15 mouse cellular contexts compared by ENCODE assay signal in the genomic region with DNA sequence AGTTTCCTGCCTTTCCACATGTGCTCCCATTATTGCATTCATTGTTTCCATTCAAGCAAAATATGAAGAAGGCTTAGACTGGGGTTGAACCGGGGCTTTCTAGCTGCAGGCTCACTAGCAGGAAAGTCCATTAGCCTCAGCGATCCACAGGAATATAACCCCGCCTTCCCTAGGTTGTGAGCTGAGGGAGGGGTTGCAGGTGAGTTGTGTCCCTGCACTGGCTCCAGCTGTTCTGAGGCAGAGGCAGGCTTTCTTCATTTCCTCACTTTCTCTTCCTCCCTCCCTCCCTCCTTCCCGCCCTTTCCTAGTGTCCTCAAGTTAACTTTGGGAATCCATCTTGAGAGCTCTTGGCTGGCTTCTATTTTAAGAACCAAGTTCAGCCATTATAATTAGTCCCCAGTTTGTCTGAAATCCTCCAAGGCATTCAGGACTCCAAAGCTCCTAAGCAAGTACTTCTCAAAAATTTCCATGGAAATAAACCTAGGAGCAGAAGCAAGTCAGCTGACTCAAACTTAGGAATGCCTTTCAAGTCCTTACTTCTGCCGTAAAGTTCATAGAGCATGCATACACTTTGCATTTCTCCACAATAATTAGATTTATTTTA.
A peak's percentile ranks its signal among the peaks of the same experiment; 100 is the strongest.
DNase-seq lines count a peak whose midpoint lies in the region; ATAC-seq lines count a peak whose summit lies in the region.
"Had no signal": no experiment of that assay in that cellular context is flagged by ENCODE, and none has a peak within 500 bp of the region (broad histone marks: within the 10 kb centered on the region; RNA-seq: fewer than 3 reads in every experiment).

No protein-coding gene starts in this region.

- no peak overlapping the region for H3K9ac ChIP-seq in heart, embryonic 11.5 days (ENCODE audit: low read depth, low read length)
- no peak overlapping the region for H3K9ac ChIP-seq in hindbrain, embryonic 12.5 days
- no peak overlapping the region for H3K9ac ChIP-seq in midbrain, embryonic 16.5 days (ENCODE audit: low read depth, low read length)
- H3K9ac ChIP-seq: embryonic facial prominence, embryonic 12.5 days; limb, embryonic 15.5 days had no signal

- no peak for DNase-seq in heart, embryonic 10.5 days (ENCODE audit: low spot score)
- DNase-seq in embryonic facial prominence, embryonic 10.5 days (ENCODE audit: low spot score): no peak
- DNase-seq in right cerebral cortex, postnatal 36 days (ENCODE audit: low spot score in 2 of 2): no peak
- no peak for DNase-seq in kidney, adult 11 months
- DNase-seq in natural killer cell, adult 2 months (ENCODE audit: low spot score in 2 of 2): no peak
- DNase-seq: adrenal gland, adult 8-10 months; cerebellum, adult 11 months; layer of hippocampus, adult 9-11 months; lung, postnatal 4 days had no signal

- H3K9me3 ChIP-seq in heart, embryonic 10.5 days: no peaks in the 10 kb centered on the region
- no peaks in the 10 kb centered on the region for H3K9me3 ChIP-seq in heart, embryonic 11.5 days (replicated peaks; ENCODE audit: control insufficient read depth, low read length)
- H3K9me3 ChIP-seq in embryonic facial prominence, embryonic 10.5 days: no peaks in the 10 kb centered on the region
- no peaks in the 10 kb centered on the region for H3K9me3 ChIP-seq in hindbrain, embryonic 12.5 days (replicated peaks)
- H3K9me3 ChIP-seq in midbrain, embryonic 16.5 days (replicated peaks; ENCODE audit: control insufficient read depth, low read length, poor library complexity, severe bottlenecking): no peaks in the 10 kb centered on the region
- H3K9me3 ChIP-seq: embryonic facial prominence, embryonic 12.5 days; limb, embryonic 15.5 days had no signal

- H3K4me2 ChIP-seq in heart, embryonic 11.5 days: no peak overlapping the region
- peak overlapping the region; percentile 27 for H3K4me2 ChIP-seq in hindbrain, embryonic 12.5 days (replicated peaks)
- no peak overlapping the region for H3K4me2 ChIP-seq in midbrain, embryonic 16.5 days (ENCODE audit: low read length)
- H3K4me2 ChIP-seq: embryonic facial prominence, embryonic 12.5 days; limb, embryonic 15.5 days had no signal

- WGBS in heart, embryonic 10.5 days: 51% methylated on average over 5 of the region's 5 CpGs
- WGBS in heart, embryonic 11.5 days (ENCODE audit: insufficient replicate concordance): 49% methylated on average over 5 of the region's 5 CpGs
- 47% methylated on average over 5 of the region's 5 CpGs for WGBS in embryonic facial prominence, embryonic 10.5 days
- 52% methylated on average over 5 of the region's 5 CpGs for WGBS in hindbrain, embryonic 12.5 days
- 26% methylated on average over 5 of the region's 5 CpGs for WGBS in midbrain, embryonic 16.5 days

- no peak for ATAC-seq in heart, embryonic 11.5 days (replicated peaks; ENCODE audit: insufficient number of reproducible peaks, low FRiP score, low TSS enrichment)
- peak; percentile 55; the same call in 1 of the 2 replicates for ATAC-seq in hindbrain, embryonic 12.5 days (ENCODE audit: low FRiP score)
- peak; percentile 52; the same call in 1 of the 2 replicates for ATAC-seq in midbrain, embryonic 16.5 days
- ATAC-seq: inflammation-experienced regulatory T-cells, adult 6 months had no signal

- peaks cover 7% of the 10 kb centered on the region for H3K4me1 ChIP-seq in heart, embryonic 10.5 days
- H3K4me1 ChIP-seq in heart, embryonic 11.5 days (ENCODE audit: control insufficient read depth, insufficient read depth, low read length): peaks cover 5% of the 10 kb centered on the region; the same call in 1 of the 2 replicates
- peaks cover 10% of the 10 kb centered on the region for H3K4me1 ChIP-seq in embryonic facial prominence, embryonic 10.5 days
- peaks cover 14% of the 10 kb centered on the region for H3K4me1 ChIP-seq in hindbrain, embryonic 12.5 days
- H3K4me1 ChIP-seq in midbrain, embryonic 16.5 days (ENCODE audit: control insufficient read depth, insufficient read depth, low read length): peaks cover 6% of the 10 kb centered on the region
- H3K4me1 ChIP-seq: embryonic facial prominence, embryonic 12.5 days had no signal

- H3K27me3 ChIP-seq in heart, embryonic 10.5 days (ENCODE audit: insufficient read depth, poor library complexity, severe bottlenecking): no peaks in the 10 kb centered on the region
- no peaks in the 10 kb centered on the region for H3K27me3 ChIP-seq in heart, embryonic 11.5 days (ENCODE audit: control insufficient read depth, insufficient read depth, low read length)
- H3K27me3 ChIP-seq in embryonic facial prominence, embryonic 10.5 days (replicated peaks; ENCODE audit: low read depth, poor library complexity, severe bottlenecking): 0 out of 2 replicates have a peak, but pooled peaks cover 3% of the 10 kb centered on the region
- H3K27me3 ChIP-seq in hindbrain, embryonic 12.5 days: no peaks in the 10 kb centered on the region
- H3K27me3 ChIP-seq in midbrain, embryonic 16.5 days (ENCODE audit: control insufficient read depth, insufficient read depth, low read depth, low read length): no peaks in the 10 kb centered on the region
- H3K27me3 ChIP-seq: limb, embryonic 15.5 days had no signal

- H3K27ac ChIP-seq in heart, embryonic 10.5 days: 0 out of 2 replicates have a peak overlapping the region, but pooled peaks have one; percentile 11
- H3K27ac ChIP-seq in heart, embryonic 11.5 days (ENCODE audit: low read depth, low read length): no peak overlapping the region
- peak overlapping the region; percentile 27; the same call in 1 of the 2 replicates for H3K27ac ChIP-seq in embryonic facial prominence, embryonic 10.5 days (replicated peaks)
- peak overlapping the region; percentile 75 for H3K27ac ChIP-seq in hindbrain, embryonic 12.5 days
- no peak overlapping the region for H3K27ac ChIP-seq in midbrain, embryonic 16.5 days (ENCODE audit: low read length)
- H3K27ac ChIP-seq: embryonic facial prominence, embryonic 12.5 days; limb, embryonic 15.5 days had no signal

- H3K4me3 ChIP-seq in heart, embryonic 10.5 days: no peak overlapping the region
- no peak overlapping the region for H3K4me3 ChIP-seq in heart, embryonic 11.5 days (ENCODE audit: low read depth, low read length)
- 0 out of 2 replicates have a peak overlapping the region, but pooled peaks have one; percentile 9 for H3K4me3 ChIP-seq in embryonic facial prominence, embryonic 10.5 days
- no peak overlapping the region for H3K4me3 ChIP-seq in hindbrain, embryonic 12.5 days
- no peak overlapping the region for H3K4me3 ChIP-seq in midbrain, embryonic 16.5 days (ENCODE audit: low read depth, low read length)
- H3K4me3 ChIP-seq: embryonic facial prominence, embryonic 12.5 days; limb, embryonic 15.5 days had no signal

- no peaks in the 10 kb centered on the region for H3K36me3 ChIP-seq in heart, embryonic 10.5 days
- no peaks in the 10 kb centered on the region for H3K36me3 ChIP-seq in heart, embryonic 11.5 days (ENCODE audit: control insufficient read depth, insufficient read depth, low read length)
- H3K36me3 ChIP-seq in embryonic facial prominence, embryonic 10.5 days (replicated peaks): no peaks in the 10 kb centered on the region
- H3K36me3 ChIP-seq in hindbrain, embryonic 12.5 days: no peaks in the 10 kb centered on the region
- no peaks in the 10 kb centered on the region for H3K36me3 ChIP-seq in midbrain, embryonic 16.5 days (ENCODE audit: control insufficient read depth, insufficient read depth, low read length)
- H3K36me3 ChIP-seq: embryonic facial prominence, embryonic 12.5 days; limb, embryonic 15.5 days had no signal

Comparison
In these comparisons a context has a peak if more than half of its experiments do, and no peak if none do; other contexts are left out.
1. H3K27ac ChIP-seq: peak in heart, embryonic 10.5 days (single experiment), embryonic facial prominence, embryonic 10.5 days (single experiment) and hindbrain, embryonic 12.5 days (single experiment); none in heart, embryonic 11.5 days (single experiment) and midbrain, embryonic 16.5 days (single experiment).